Mouse (Mus musculus) right cerebral cortex, adult 18-20 months (tissue): ENCODE results near the gene Cct2.
"Not testable (repeated sequence)": the region's sequence is repeated elsewhere in the genome, so short reads cannot be mapped to it uniquely, and the experiment has no call there.

ENCODE experiments used
- DNase-seq: peaks from one replicate; pipeline ENCODE4 v3.0.0; 2022; ENCODE audit warnings: mixed read lengths

Cct2 gene

GRCm38 (mm10) chr10:117049961-117050597 lies 13.5 kb downstream of the Cct2 start:
- no peak for DNase-seq

GRCm38 (mm10) chr10:117049253-117049652 lies 14.4 kb downstream of the Cct2 start:
- no peak for DNase-seq

GRCm38 (mm10) chr10:117045175-117046056 lies 18.2 kb downstream of the Cct2 start, which contains the start of gene Lrrc10:
Gene Lrrc10 (plus strand): TSS chr10:117045341.
- DNase-seq = peak; percentile 24

- DNase-seq = not testable (repeated sequence)
These were observed 20.0 kb downstream of the Cct2 start for GRCm38 (mm10) chr10:117043497-117044166.

GRCm38 (mm10) chr10:117042295-117042694 lies 21.3 kb downstream of the Cct2 start:
- no peak for DNase-seq

- no peak for DNase-seq
These were observed 23.3 kb downstream of the Cct2 start for GRCm38 (mm10) chr10:117040355-117040754.

GRCm38 (mm10) chr10:117033785-117034184 lies 29.8 kb downstream of the Cct2 start:
- peak; percentile 75 for DNase-seq

GRCm38 (mm10) chr10:117031160-117031559 lies 32.5 kb downstream of the Cct2 start:
- no peak for DNase-seq

GRCm38 (mm10) chr10:117026176-117026575 lies 37.4 kb downstream of the Cct2 start:
- no peak for DNase-seq

- not testable (repeated sequence) for DNase-seq
These were observed 37.8 kb downstream of the Cct2 start for GRCm38 (mm10) chr10:117025776-117026175.

- no peak for DNase-seq
These were observed 39.9 kb downstream of the Cct2 start for GRCm38 (mm10) chr10:117023693-117024092.

- no peak for DNase-seq
These were observed 42.4 kb downstream of the Cct2 start for GRCm38 (mm10) chr10:117021020-117021754.

GRCm38 (mm10) chr10:117018281-117018840 lies 45.3 kb downstream of the Cct2 start:
- no peak for DNase-seq

GRCm38 (mm10) chr10:117014565-117014964 lies 49.0 kb downstream of the Cct2 start:
- DNase-seq = no peak

- peak; percentile 67 for DNase-seq
These were observed 49.8 kb downstream of the Cct2 start for GRCm38 (mm10) chr10:117013689-117014390.

GRCm38 (mm10) chr10:117011047-117011446 lies 52.6 kb downstream of the Cct2 start:
- DNase-seq = no peak

- no peak for DNase-seq
These were observed 53.9 kb downstream of the Cct2 start for GRCm38 (mm10) chr10:117009691-117010090.

GRCm38 (mm10) chr10:117005707-117006464 lies 57.7 kb downstream of the Cct2 start:
- no peak for DNase-seq

- DNase-seq = no peak
These were observed 58.9 kb downstream of the Cct2 start for GRCm38 (mm10) chr10:117004695-117005094.
